Mouse (Mus musculus): ENCODE measurements around the gene Mllt1. TPM values are rescaled to one million over a fixed set of nuclear protein-coding genes. Genes with fewer than 3 reads are reported as not detected.

The Mllt1 gene
- 0.83 TPM for polyA plus RNA-seq (2014; fragmentation: Illumina TruSeq; extraction: RNeasy Lipid Tissue Mini Kit (QIAGEN cat#74804))

DNA sequence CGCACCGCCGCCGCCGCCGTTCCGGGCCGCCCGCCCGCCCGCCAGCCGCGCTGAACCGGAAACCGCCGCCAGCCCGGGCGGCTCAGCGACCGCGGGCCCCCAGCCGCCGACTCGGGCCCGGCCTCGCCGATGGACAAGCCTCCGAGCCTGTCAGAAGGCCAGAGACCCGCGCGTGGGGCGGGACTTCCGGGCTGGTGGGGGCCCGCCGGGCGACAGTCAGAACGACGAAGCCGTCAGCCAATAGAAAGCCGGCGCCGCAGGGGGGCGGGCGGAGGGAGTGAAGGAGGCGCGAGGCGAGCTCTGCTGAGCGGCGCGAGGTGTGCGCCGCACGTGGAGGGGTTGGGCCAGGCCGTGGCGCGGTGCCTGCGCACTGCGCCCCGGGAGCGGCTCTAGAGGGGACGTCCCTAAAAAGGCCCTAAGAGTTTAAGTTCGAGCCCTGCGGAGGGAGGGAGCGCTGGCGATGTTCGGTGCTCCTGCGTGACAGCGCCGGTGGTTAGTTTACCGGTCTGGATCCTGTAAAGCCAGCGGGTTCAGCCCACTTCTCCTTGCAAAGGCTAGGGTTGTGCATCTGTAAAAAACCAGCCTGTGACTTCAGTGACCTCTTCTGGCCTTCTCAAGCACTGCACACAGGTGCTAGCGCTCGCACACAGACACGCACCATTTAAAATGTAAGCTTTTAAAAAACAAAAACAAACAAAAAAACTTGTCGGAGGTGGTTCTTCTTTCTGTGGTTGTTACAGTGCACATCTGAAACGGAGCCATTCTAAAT lies at the start of gene Mllt1:
Gene Mllt1, minus strand, starts transcription at position 53 of the 769 bp plus-strand sequence.

DNA sequence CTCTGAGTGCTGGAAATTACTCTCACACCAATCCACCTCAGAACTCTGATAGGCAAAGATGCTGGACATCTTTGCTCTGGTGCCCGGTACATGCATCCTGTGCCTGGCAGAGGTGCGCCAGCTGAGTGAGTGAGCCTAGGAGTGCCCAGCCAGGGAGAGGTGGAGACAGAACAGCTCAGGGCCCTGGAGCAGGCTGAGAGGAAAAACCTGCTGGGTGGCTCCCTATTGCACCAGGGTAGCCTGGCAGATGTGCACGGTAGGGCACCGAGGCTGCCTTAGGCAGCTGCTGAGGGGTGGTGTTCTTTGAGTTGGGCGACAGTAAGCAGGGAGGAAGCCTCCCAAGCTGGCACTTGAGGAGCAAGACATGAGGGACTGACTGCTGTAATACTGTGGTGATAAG lies 46.8 kb upstream of the Mllt1 start, which contains the start of gene Acer1:
Gene Acer1, minus strand, starts transcription at position 114 of the 400 bp plus-strand sequence.

DNA sequence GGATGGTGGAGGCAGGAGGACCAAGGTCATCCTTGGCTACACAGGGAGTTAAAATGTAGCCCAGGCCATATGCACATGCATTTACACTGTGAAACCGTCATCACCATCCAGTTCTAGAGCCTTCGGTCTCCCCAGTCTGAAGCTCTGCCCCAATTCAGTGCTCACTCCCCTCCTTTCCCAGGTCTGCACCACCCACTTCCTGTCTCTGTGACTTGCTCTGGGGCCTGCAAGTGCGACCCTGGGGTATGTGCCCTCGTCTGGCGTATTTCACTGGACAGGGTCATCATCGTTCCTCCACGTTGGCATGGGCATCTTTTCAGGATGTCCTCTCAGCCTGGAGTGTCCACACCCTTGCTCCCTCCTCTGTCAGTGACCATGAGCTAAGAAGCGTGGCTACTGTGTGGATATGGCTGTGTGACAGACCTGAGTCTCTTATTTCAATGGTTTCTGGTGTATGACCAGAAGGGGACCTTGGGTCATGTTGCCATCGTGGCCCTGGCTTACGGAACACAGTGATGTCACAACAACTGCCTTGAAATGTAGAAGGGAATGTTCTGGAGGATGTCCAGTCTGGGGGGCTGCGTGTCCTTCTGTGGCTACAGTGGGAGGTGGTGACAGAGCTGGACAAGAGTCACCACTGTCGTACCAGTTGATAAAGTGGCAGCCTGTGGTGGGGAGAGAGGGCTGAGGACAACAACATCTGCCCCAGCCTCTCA lies 60.1 kb downstream of the Mllt1 start, which contains the start of gene 1700061G19Rik:
Gene 1700061G19Rik, plus strand, starts transcription at position 542 of the 716 bp plus-strand sequence.

DNA sequence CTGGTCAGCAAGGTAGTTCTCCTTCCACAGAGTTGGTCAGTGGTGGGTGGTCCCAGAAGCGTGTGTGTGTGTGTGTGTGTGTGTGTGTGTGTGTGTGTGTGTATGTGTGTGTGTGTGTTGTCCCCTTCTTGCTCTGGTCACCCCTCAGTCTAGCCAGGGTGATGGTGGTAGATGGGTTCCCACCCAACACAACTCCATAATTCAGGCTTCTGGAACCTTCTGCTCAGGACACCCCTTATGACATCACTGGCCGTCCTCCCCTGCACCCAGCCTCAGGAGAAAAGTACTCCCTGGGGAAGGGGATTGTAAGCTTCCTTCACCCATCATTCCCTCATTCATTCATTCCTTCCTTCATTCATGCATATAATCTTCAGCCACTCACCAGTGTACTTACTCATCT lies 61.0 kb downstream of the Mllt1 start, which contains the start of gene Acsbg2:
Gene Acsbg2, minus strand, starts transcription at position 211 of the 400 bp plus-strand sequence.

Other genes with a start within 250 kb of the Mllt1 start
- gene Ndufa11, start 217.6 kb downstream of the Mllt1 start, polyA plus RNA-seq (2014; fragmentation: Illumina TruSeq; extraction: RNeasy Lipid Tissue Mini Kit (QIAGEN cat#74804)) = not detected
- gene Vmac, start 217.4 kb downstream of the Mllt1 start, polyA plus RNA-seq (2014; fragmentation: Illumina TruSeq; extraction: RNeasy Lipid Tissue Mini Kit (QIAGEN cat#74804)) = 16.3 TPM
- not detected for gene Nrtn, start 177.9 kb downstream of the Mllt1 start, polyA plus RNA-seq (2014; fragmentation: Illumina TruSeq; extraction: RNeasy Lipid Tissue Mini Kit (QIAGEN cat#74804))
- gene Dus3l, start 170.7 kb downstream of the Mllt1 start, polyA plus RNA-seq (2014; fragmentation: Illumina TruSeq; extraction: RNeasy Lipid Tissue Mini Kit (QIAGEN cat#74804)) = 1.1 TPM
- not detected for gene Prr22, start 165.2 kb downstream of the Mllt1 start, polyA plus RNA-seq (2014; fragmentation: Illumina TruSeq; extraction: RNeasy Lipid Tissue Mini Kit (QIAGEN cat#74804))
- 0.26 TPM for gene Rfx2, start 104.4 kb downstream of the Mllt1 start, polyA plus RNA-seq (2014; fragmentation: Illumina TruSeq; extraction: RNeasy Lipid Tissue Mini Kit (QIAGEN cat#74804))
- gene Acsbg2, start 61.0 kb downstream of the Mllt1 start, polyA plus RNA-seq (2014; fragmentation: Illumina TruSeq; extraction: RNeasy Lipid Tissue Mini Kit (QIAGEN cat#74804)) = not detected
- gene 1700061G19Rik, start 59.9 kb downstream of the Mllt1 start, polyA plus RNA-seq (2014; fragmentation: Illumina TruSeq; extraction: RNeasy Lipid Tissue Mini Kit (QIAGEN cat#74804)) = not detected
- gene Acer1, start 46.7 kb upstream of the Mllt1 start, polyA plus RNA-seq (2014; fragmentation: Illumina TruSeq; extraction: RNeasy Lipid Tissue Mini Kit (QIAGEN cat#74804)) = not detected
- gene Clpp, start 54.9 kb upstream of the Mllt1 start, polyA plus RNA-seq (2014; fragmentation: Illumina TruSeq; extraction: RNeasy Lipid Tissue Mini Kit (QIAGEN cat#74804)) = 1.4 TPM
- gene Alkbh7, start 61.9 kb upstream of the Mllt1 start, polyA plus RNA-seq (2014; fragmentation: Illumina TruSeq; extraction: RNeasy Lipid Tissue Mini Kit (QIAGEN cat#74804)) = 1.5 TPM
- gene Pspn, start 64.6 kb upstream of the Mllt1 start, polyA plus RNA-seq (2014; fragmentation: Illumina TruSeq; extraction: RNeasy Lipid Tissue Mini Kit (QIAGEN cat#74804)) = not detected
- gene Gtf2f1, start 75.9 kb upstream of the Mllt1 start, polyA plus RNA-seq (2014; fragmentation: Illumina TruSeq; extraction: RNeasy Lipid Tissue Mini Kit (QIAGEN cat#74804)) = 3.4 TPM
- gene Gm17949, start 76.1 kb upstream of the Mllt1 start, polyA plus RNA-seq (2014; fragmentation: Illumina TruSeq; extraction: RNeasy Lipid Tissue Mini Kit (QIAGEN cat#74804)) = not detected
- gene Khsrp, start 96.1 kb upstream of the Mllt1 start, polyA plus RNA-seq (2014; fragmentation: Illumina TruSeq; extraction: RNeasy Lipid Tissue Mini Kit (QIAGEN cat#74804)) = 12.5 TPM
- not detected for gene Slc25a41, start 106.2 kb upstream of the Mllt1 start, polyA plus RNA-seq (2014; fragmentation: Illumina TruSeq; extraction: RNeasy Lipid Tissue Mini Kit (QIAGEN cat#74804))
- gene Crb3, start 123.7 kb upstream of the Mllt1 start, polyA plus RNA-seq (2014; fragmentation: Illumina TruSeq; extraction: RNeasy Lipid Tissue Mini Kit (QIAGEN cat#74804)) = 1.6 TPM
- 16.6 TPM for gene Slc25a23, start 124.4 kb upstream of the Mllt1 start, polyA plus RNA-seq (2014; fragmentation: Illumina TruSeq; extraction: RNeasy Lipid Tissue Mini Kit (QIAGEN cat#74804))
- 1.6 TPM for gene Dennd1c, start 143.1 kb upstream of the Mllt1 start, polyA plus RNA-seq (2014; fragmentation: Illumina TruSeq; extraction: RNeasy Lipid Tissue Mini Kit (QIAGEN cat#74804))
- 0.66 TPM for gene Tubb4a, start 152.4 kb upstream of the Mllt1 start, polyA plus RNA-seq (2014; fragmentation: Illumina TruSeq; extraction: RNeasy Lipid Tissue Mini Kit (QIAGEN cat#74804))
- 1.3 TPM for gene Tnfsf9, start 169.9 kb upstream of the Mllt1 start, polyA plus RNA-seq (2014; fragmentation: Illumina TruSeq; extraction: RNeasy Lipid Tissue Mini Kit (QIAGEN cat#74804))
- gene Cd70, start 214.4 kb upstream of the Mllt1 start, polyA plus RNA-seq (2014; fragmentation: Illumina TruSeq; extraction: RNeasy Lipid Tissue Mini Kit (QIAGEN cat#74804)) = not detected